Mouse (Mus musculus) midbrain, embryonic 16.5 days (tissue): ENCODE measurements at regions not wholly inside any gene's neighbourhood (a gene's known extent, or its start where the extent isn't known, plus 50 kb on each side); places are given as distances from the start of the nearest gene placed in this dataset.

Experiments
- ATAC-seq: fragments of 200-750 bp; cut with Nextera tagmentation; 2 replicates; pipeline ENCODE4 v1.8.0; 2017; ENCODE audit warnings: moderate TSS enrichment
- H3K27ac ChIP-seq: fragments of 300-500 bp; sonication (generic); 2 replicates; pipeline ENCODE4 v1.5.1; 2014; ENCODE audit warnings: mild to moderate bottlenecking, low read length, mixed read lengths
- H3K27me3 ChIP-seq: fragments of 300-500 bp; sonication (generic); 2 replicates; pipeline ENCODE4 v1.6.1; 2014; ENCODE audit warnings: low read depth, low read length, mixed read lengths; ENCODE audit not compliant: control insufficient read depth, insufficient read depth
- H3K36me3 ChIP-seq: fragments of 300-500 bp; sonication (generic); 2 replicates; pipeline ENCODE4 v1.6.1; 2014; ENCODE audit warnings: mild to moderate bottlenecking, low read length, moderate library complexity, mixed read lengths; ENCODE audit not compliant: control insufficient read depth, insufficient read depth
- H3K4me1 ChIP-seq: fragments of 300-500 bp; sonication (generic); 2 replicates; pipeline ENCODE4 v1.6.1; 2014; ENCODE audit warnings: mild to moderate bottlenecking, low read length, mixed read lengths; ENCODE audit not compliant: control insufficient read depth, insufficient read depth
- H3K4me2 ChIP-seq: fragments of 300-500 bp; sonication (generic); 2 replicates; pipeline ENCODE4 v1.6.1; 2014; ENCODE audit warnings: mild to moderate bottlenecking, low read length, mixed read lengths
- H3K4me3 ChIP-seq: fragments of 300-500 bp; sonication (generic); 2 replicates; pipeline ENCODE4 v1.5.1; 2014; ENCODE audit warnings: low read depth, mild to moderate bottlenecking, low read length, moderate library complexity, mixed read lengths
- H3K9ac ChIP-seq: fragments of 300-500 bp; sonication (generic); 2 replicates; pipeline ENCODE4 v1.6.1; 2014; ENCODE audit warnings: low read depth, low read length, mixed read lengths
- H3K9me3 ChIP-seq: fragments of 300-500 bp; sonication (generic); replicated peaks from 2 replicates; pipeline ENCODE4 v1.6.1; 2014; ENCODE audit warnings: mild to moderate bottlenecking, low read length, mixed read lengths; ENCODE audit not compliant: control insufficient read depth, poor library complexity, severe bottlenecking
- WGBS: fragments of 180-500 bp; shearing (Covaris S2); extraction: QIAGEN DNeasy Blood & Tissue Kit; methylation state at CpG from one replicate; pipeline ENCODE4 v1.1.7; 2014; 5-methylcytosine and 5-hydroxymethylcytosine counted together

DNA sequence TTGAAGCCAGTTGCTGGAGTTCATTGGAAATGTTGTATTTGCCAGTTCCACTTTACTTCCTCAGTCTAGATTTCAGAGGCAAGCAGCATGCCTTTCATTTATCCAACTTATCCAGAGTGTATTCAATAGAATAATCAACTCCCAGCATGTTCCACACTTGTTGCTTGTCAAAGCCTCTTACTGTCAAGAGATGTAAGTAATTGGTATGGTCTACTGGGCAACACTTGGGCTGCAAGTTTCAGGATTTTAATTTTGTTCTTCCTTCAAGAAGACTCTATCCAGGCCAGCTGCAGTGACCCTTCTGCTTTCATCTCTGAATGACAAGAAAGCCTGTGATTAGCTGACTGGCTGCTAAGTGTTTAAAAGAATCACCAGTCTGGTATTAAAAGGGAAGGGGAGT, 3131.6 kb upstream of the Lrrc6 start:
- Histone ChIP-seq H3K9me3 (no peaks in the 10 kb centered on the region), H3K9ac (no peak overlapping the region), H3K27ac (no peak overlapping the region), H3K4me3 (no peak overlapping the region), H3K36me3 (no peaks in the 10 kb centered on the region), H3K4me1 (no peaks in the 10 kb centered on the region), H3K27me3 (no peaks in the 10 kb centered on the region), H3K4me2 (no peak overlapping the region)
- ATAC-seq, result peak; percentile 32; the same call in 1 of the 2 replicates

DNA sequence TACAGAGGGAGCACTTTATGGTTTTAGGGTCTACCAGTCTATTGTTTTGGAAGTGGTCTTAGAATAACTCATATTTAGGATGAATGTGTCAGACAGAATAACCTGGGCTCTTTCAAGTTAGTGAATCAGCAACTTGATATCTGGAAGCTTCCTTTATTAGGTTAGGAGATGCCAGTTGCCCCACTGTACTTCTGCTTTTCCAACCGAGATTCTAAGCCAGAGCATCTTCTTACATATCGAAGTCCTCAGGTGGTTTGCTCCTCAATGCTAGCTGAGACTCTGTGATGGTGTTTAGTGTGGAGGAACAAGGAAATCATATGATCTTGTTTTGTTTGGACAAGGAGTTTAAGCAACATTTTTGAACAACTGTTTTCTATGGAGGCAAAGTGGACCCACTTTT, 3117.3 kb upstream of the Lrrc6 start:
- Histone ChIP-seq H3K4me2 (no peak overlapping the region), H3K4me3 (no peak overlapping the region), H3K27ac (no peak overlapping the region), H3K36me3 (no peaks in the 10 kb centered on the region), H3K9me3 (no peaks in the 10 kb centered on the region), H3K9ac (no peak overlapping the region), H3K4me1 (no peaks in the 10 kb centered on the region), H3K27me3 (no peaks in the 10 kb centered on the region)
- no peak for ATAC-seq
- WGBS, result 92% methylated on average over 2 of the region's 2 CpGs

DNA sequence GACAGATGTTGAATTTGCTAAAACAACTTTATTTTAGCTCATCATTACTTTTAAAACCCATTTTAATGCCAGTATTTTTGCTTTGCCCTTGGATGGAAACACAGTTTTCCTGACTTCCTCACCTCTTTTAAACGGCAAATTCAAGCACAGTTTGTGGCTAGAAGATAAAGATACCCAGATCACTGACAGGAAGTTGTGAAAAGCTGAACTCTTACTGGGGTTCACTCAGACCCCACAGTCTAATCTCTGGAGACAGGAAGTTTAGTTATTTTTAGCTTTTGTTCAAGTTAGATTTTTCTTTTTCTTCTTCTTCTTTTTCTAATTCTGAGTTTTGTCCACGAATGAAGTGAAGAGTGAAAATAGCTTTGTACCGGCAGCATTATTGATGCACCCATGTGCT, 3113.3 kb upstream of the Lrrc6 start:
- no peaks in the 10 kb centered on the region for H3K27me3 ChIP-seq
- H3K4me2 ChIP-seq, result no peak overlapping the region
- no peaks in the 10 kb centered on the region for H3K9me3 ChIP-seq
- no peak overlapping the region for H3K9ac ChIP-seq
- no peak for ATAC-seq
- no peak overlapping the region for H3K4me3 ChIP-seq
- no peaks in the 10 kb centered on the region for H3K36me3 ChIP-seq
- H3K27ac ChIP-seq, result no peak overlapping the region
- 82% methylated on average over 3 of the region's 3 CpGs for WGBS
- H3K4me1 ChIP-seq, result no peaks in the 10 kb centered on the region

DNA sequence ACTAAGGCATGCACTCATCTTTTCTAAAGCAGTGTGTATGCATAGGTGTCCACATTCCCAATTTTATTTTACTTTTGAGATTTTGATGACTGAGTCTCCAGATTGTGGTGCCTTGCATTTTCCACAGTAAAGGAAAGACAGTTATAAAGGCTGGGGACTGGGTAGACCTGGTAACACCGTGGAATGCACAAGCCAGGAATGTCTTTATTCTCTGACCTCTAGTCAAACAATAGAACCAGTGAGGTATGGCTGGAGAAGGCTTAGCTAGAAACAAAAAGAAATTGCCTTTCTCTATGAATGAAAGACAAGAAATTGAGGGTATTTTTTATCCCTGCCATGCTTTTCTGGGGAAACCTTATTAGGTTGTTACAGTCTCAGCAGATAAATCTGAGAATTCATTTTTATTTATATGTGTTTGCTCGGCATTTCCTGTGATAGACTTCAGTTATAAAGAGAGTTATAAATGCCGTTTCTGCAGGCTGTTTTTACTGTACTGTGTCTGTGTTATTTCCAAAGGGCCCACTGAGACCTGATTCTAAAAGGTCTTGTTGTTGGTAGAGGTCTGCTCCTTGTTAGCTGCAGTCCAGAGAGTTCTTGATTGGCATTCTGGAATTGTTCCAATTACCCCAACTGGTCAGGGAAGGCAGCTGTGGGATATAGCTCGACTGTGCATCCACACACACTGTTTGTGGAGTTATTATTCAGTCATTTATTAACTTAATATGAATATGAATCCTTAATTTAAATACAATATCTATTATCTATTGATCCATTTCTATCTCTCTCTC, 3090.7 kb upstream of the Lrrc6 start:
- Histone ChIP-seq H3K4me2 (no peak overlapping the region), H3K9me3 (no peaks in the 10 kb centered on the region), H3K27me3 (no peaks in the 10 kb centered on the region), H3K4me3 (no peak overlapping the region), H3K27ac (no peak overlapping the region), H3K4me1 (peaks cover 5% of the 10 kb centered on the region), H3K9ac (no peak overlapping the region), H3K36me3 (no peaks in the 10 kb centered on the region)
- WGBS, result 14% methylated on average over 4 of the region's 4 CpGs
- peak; percentile 54; the same call in 1 of the 2 replicates for ATAC-seq

DNA sequence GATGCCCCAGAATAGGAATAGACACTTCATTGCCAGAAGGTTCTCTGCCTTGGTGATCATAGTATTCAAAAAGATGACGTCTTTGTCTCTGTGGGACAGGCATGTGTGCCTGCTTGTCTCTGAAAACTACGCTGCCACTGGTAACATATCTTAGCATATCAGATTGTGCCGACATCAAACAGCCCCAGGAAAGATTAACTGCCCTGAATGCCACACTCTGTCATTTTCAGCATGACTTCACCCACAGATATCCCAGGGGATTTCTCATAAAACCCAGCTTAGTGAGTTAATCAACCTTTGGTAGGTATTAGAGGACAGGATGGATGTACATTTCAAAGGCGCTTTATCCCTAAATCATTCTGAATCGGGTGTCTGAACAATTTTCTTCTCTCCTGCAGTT, 3087.4 kb upstream of the Lrrc6 start:
- WGBS, result 14% methylated on average over 5 of the region's 5 CpGs
- Histone ChIP-seq H3K27ac (no peak overlapping the region), H3K4me2 (no peak overlapping the region), H3K36me3 (no peaks in the 10 kb centered on the region), H3K9me3 (no peaks in the 10 kb centered on the region), H3K27me3 (no peaks in the 10 kb centered on the region), H3K4me3 (no peak overlapping the region), H3K4me1 (peaks cover 5% of the 10 kb centered on the region), H3K9ac (no peak overlapping the region)
- ATAC-seq, result no peak

DNA sequence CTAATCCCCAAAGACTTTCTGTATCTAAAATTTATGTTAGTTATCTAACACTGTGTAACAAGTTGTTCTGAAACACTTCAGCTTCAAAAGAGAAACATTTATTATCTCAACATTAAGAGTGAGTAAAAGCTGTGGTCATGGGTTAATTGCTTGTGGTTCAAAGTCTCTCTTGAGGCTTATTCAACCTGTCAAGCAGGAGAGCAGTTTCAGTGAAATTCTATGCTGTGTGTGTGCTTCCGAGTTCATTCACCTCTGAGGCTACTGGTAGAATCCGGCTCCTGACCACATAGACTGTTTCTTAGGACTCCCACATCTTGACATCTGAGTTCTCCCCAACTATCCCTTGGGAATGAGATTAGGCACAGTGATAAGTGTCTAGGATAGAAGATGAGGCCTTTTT, 3076.0 kb upstream of the Lrrc6 start:
- no peak overlapping the region for H3K9ac ChIP-seq
- no peak overlapping the region for H3K4me2 ChIP-seq
- no peak overlapping the region for H3K27ac ChIP-seq
- no peaks in the 10 kb centered on the region for H3K27me3 ChIP-seq
- H3K4me1 ChIP-seq, result peaks cover 5% of the 10 kb centered on the region; the same call in 1 of the 2 replicates
- no peak for ATAC-seq
- no peaks in the 10 kb centered on the region for H3K9me3 ChIP-seq
- H3K4me3 ChIP-seq, result no peak overlapping the region
- H3K36me3 ChIP-seq, result no peaks in the 10 kb centered on the region
- 26% methylated on average over 2 of the region's 2 CpGs for WGBS

DNA sequence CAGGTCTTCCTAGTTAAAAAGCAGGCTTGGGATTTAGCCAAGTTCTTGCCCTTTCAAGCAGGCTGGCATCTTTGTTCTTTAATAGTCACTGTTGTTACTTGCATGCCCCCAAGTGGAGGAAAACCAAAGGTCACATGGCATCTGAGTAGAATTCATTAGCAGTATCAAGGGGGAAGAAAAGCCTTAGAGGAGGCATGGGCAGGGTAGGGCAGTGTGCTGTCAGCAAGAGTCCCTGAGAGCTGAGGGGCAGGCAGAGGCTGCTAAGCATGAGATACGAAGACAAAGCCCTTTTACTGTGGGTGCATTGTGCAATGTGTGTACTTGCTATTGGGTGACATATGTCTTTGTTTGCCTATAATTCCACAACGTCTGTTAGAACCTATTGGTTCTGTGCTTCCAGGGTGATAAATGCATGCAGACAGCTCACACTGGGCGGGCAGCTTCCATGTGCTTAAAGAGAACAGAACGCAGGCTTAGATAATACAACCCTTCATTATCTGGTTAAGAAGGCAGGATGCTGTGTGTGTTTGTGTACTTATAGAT, 3075.0 kb upstream of the Lrrc6 start:
- no peak overlapping the region for H3K4me2 ChIP-seq
- no peak overlapping the region for H3K4me3 ChIP-seq
- peaks cover 5% of the 10 kb centered on the region; the same call in 1 of the 2 replicates for H3K4me1 ChIP-seq
- no peaks in the 10 kb centered on the region for H3K36me3 ChIP-seq
- peak; percentile 86 for ATAC-seq
- WGBS, result 10% methylated on average over 4 of the region's 4 CpGs
- no peaks in the 10 kb centered on the region for H3K9me3 ChIP-seq
- H3K27me3 ChIP-seq, result no peaks in the 10 kb centered on the region
- H3K9ac ChIP-seq, result no peak overlapping the region
- no peak overlapping the region for H3K27ac ChIP-seq

DNA sequence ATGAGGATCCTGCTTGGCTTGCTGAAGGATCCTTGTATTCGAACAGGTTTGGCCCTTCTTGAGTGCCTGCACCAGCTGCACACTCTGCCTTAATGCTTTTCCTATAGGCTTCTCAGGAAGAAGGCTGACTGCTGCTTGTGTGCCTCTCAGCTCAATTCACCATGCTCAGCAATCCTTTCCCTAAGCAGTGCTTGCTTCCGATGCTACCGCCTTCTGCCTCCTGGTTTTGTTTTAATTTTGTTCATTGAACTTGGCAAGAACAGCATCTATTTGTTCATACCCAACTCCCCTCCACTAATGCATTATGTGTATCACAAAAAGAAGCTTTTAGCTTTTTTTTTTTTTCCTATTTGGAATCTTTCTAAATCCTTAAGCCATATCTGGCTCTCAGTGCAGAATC, 3053.5 kb upstream of the Lrrc6 start:
- no peak overlapping the region for H3K27ac ChIP-seq
- H3K9me3 ChIP-seq, result no peaks in the 10 kb centered on the region
- 70% methylated on average over 3 of the region's 3 CpGs for WGBS
- H3K36me3 ChIP-seq, result no peaks in the 10 kb centered on the region
- no peak overlapping the region for H3K4me2 ChIP-seq
- ATAC-seq, result no peak
- no peak overlapping the region for H3K4me3 ChIP-seq
- H3K4me1 ChIP-seq, result 0 out of 2 replicates have a peak, but pooled peaks cover 5% of the 10 kb centered on the region
- no peak overlapping the region for H3K9ac ChIP-seq
- no peaks in the 10 kb centered on the region for H3K27me3 ChIP-seq

DNA sequence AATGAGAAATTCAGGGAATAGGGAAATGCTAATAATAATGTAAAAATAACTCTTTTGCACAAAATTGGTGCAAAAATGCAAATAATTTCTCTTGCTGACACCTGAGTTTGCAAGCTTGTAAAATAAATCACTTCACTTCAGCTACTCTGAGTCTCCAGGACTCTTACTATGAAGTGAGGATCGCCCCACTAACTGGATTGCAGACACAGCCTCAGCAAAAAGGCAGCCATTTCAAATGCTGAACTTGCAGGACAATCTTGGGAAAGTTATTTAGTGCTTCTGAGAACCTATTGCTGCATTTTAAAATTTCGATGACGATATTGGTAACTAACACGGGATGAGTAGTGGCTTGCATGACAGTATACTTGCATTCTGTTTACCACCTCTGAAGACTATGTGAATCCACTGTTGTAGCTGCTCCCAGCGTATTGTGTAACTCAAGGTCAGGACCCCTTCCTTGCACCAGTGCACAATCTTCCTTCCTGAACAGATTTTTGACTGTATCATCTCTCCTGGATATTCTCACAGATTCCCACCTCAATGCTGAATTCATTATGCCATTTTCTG, 3051.4 kb upstream of the Lrrc6 start:
- 84% methylated on average over 5 of the region's 5 CpGs for WGBS

More for the DNA sequence above, 3051.4 kb upstream of the Lrrc6 start:
- no peak for ATAC-seq
- no peaks in the 10 kb centered on the region for H3K9me3 ChIP-seq
- H3K4me2 ChIP-seq, result no peak overlapping the region
- no peaks in the 10 kb centered on the region for H3K36me3 ChIP-seq
- no peak overlapping the region for H3K27ac ChIP-seq
- 0 out of 2 replicates have a peak, but pooled peaks cover 5% of the 10 kb centered on the region for H3K4me1 ChIP-seq
- H3K27me3 ChIP-seq, result no peaks in the 10 kb centered on the region
- no peak overlapping the region for H3K9ac ChIP-seq
- no peak overlapping the region for H3K4me3 ChIP-seq
